Mouse (Mus musculus): ENCODE measurements at regions not wholly inside any gene's neighbourhood (a gene's known extent, or its start where the extent isn't known, plus 50 kb on each side); places are given as distances from the start of the nearest gene placed in this dataset.

- TF ChIP-seq CTCF (conservative IDR thresholded peaks at IDR 0.05; ENCODE audit: low read length) (no peak), NANOG (IDR thresholded peaks at IDR 0.05; ENCODE audit: borderline replicate concordance, low read length) (no peak), POU5F1 (IDR thresholded peaks at IDR 0.05; ENCODE audit: borderline replicate concordance, low read length) (no peak)
Measured at GRCm38 (mm10) chr15:88428441-88428840, 171.7 kb upstream of the Zdhhc25 start.
